Mouse (Mus musculus) C2C12 (cell line): ENCODE data around the gene Psmd5.

ENCODE experiments used
- CTCF ChIP-seq: IDR thresholded peaks from one replicate; pipeline ENCODE4 v1.5.1; 2011; ENCODE audit not compliant: control insufficient read depth, insufficient read depth, insufficient read length
- MAX ChIP-seq: IDR thresholded peaks from one replicate; pipeline ENCODE4 v1.6.1; 2011; ENCODE audit warnings: mild to moderate bottlenecking, control low read depth
- MYOG ChIP-seq: IDR thresholded peaks from one replicate; pipeline ENCODE4 v1.6.1; 2011; ENCODE audit not compliant: control insufficient read depth, insufficient read length; ENCODE audit errors: extremely low read depth
- USF1 ChIP-seq: IDR thresholded peaks from one replicate; pipeline ENCODE4 v1.6.1; 2011; ENCODE audit warnings: low read depth, mild to moderate bottlenecking, control low read depth, moderate library complexity

DNA sequence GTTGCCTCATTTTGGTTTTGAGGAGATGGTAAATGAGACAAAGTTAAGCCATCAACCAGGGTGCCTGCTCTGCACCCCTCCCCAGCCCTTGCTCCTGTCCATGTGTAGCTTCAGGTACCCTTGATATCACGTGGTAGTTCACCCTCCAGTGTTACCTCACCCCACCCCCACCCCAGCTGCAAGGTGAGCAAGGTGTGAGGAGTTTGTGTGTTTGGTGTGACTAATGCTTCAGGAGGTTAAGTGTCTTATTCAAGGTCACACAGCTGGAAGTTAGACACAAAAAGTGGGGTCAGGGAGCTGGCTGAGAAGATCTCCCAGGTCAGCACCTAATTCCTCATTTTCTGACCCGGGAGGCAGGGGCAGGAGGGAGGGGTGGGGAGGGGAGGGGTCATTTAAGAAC, 48.0 kb upstream of the Psmd5 start:
- no peak for TF ChIP-seq CTCF
- TF ChIP-seq MAX = no peak
- TF ChIP-seq MYOG = no peak
- TF ChIP-seq USF1 = no peak
